Mouse (Mus musculus) olfactory bulb, adult 2 months (tissue): ENCODE measurements around the gene Anxa6. TPM values are rescaled to one million over a fixed set of nuclear protein-coding genes. Genes with fewer than 3 reads are reported as not detected.
A peak's percentile ranks its signal among the peaks of the same experiment; 100 is the strongest.

ENCODE experiments used
- H3K27ac ChIP-seq: fragments of 200-500 bp; 2 replicates; pipeline ENCODE4 v1.5.1; 2012; ENCODE audit warnings: low read depth, low read length; ENCODE audit not compliant: insufficient read depth
- H3K4me1 ChIP-seq: fragments of 200-500 bp; 2 replicates; pipeline ENCODE4 v1.6.1; 2012; ENCODE audit warnings: low read length; ENCODE audit not compliant: control insufficient read depth, insufficient read depth
- H3K4me3 ChIP-seq: fragments of 200-500 bp; 2 replicates; pipeline ENCODE4 v1.5.1; 2012; ENCODE audit warnings: mild to moderate bottlenecking, low read depth, low read length, moderate library complexity; ENCODE audit not compliant: insufficient read depth
- CTCF ChIP-seq: fragments of 200-500 bp; IDR thresholded peaks from 2 replicates; pipeline ENCODE4 v1.5.1; 2012; ENCODE audit warnings: low read depth, mild to moderate bottlenecking, low read length, moderate library complexity; ENCODE audit not compliant: insufficient read depth
- POLR2A ChIP-seq: fragments of 200-500 bp; IDR thresholded peaks from 2 replicates; pipeline ENCODE4 v1.6.1; 2012; ENCODE audit warnings: mild to moderate bottlenecking, low read depth, low read length, moderate library complexity; ENCODE audit not compliant: insufficient read depth
- WGBS: fragments of 180-500 bp; shearing (Covaris S2); methylation state at CpG from one replicate; pipeline ENCODE4 v1.1.7; 2018; 5-methylcytosine and 5-hydroxymethylcytosine counted together
- polyA plus RNA-seq: library from polyadenylated mRNA; stranded (reverse); fragments of >200 nt; gene quantifications from 2 replicates; pipeline ENCODE4 v1.2.4, GENCODE M21; 2012; ENCODE audit warnings: low replicate concordance; ENCODE audit not compliant: missing spikeins, insufficient read depth, insufficient read length

The Anxa6 gene
- polyA plus RNA-seq, 1 experiment, result not detected

DNA sequence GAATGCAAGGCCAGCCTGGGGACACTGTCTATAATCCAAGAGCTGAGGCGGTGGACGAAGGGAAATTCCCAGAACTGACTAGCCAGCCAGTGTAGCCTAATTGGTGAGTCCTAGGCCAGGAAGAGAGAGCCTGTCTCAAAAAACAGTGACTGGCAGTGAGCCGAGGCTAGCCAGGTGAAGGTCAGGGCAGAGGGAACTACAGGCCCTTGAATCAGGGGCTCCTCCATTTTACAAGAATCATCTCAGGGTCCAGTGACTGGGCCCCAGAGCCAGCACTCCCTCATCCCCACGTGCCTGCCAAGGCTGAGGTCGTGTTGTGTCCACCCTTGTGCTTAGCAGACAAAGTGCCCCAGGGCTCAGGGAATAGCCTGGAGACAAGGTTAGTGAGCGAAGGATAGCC, 82.6 kb downstream of the Anxa6 start:
- Histone ChIP-seq H3K4me3 (no peak overlapping the region), H3K27ac (no peak overlapping the region), H3K4me1 (peaks cover 15% of the 10 kb centered on the region)
- WGBS, result 80% methylated on average over 6 of the region's 6 CpGs
- no peak for TF ChIP-seq POLR2A
- no peak for TF ChIP-seq CTCF

- no peak overlapping the region for H3K27ac ChIP-seq
- TF ChIP-seq POLR2A (no peak), CTCF (no peak)
- WGBS, result 80% methylated on average over 1 of the region's 1 CpGs
Observed at GRCm38 (mm10) chr11:54949717-54950116, 83.5 kb downstream of the Anxa6 start.

DNA sequence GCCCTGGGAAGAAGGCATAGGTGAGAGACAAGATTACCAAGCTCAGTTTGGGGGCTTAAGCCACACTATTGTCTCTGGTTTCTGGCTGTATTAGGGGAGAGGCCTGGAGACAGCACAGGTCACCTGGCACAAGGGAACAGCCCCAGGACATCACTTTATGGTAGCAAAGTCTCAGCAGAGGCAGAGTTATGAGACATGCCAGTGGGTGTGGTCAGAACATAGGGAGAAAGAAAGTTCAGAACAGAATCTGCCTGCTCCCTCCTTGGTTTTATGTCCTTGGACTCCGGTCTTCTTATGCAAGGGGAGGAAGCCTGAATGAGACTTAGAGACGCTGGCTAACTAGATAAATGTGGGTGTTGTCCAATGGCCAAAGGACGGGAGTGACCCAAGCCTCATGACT, 88.5 kb downstream of the Anxa6 start:
- WGBS, result 81% methylated on average over 3 of the region's 3 CpGs
- TF ChIP-seq POLR2A (no peak), CTCF (no peak)
- H3K4me3 ChIP-seq, result no peak overlapping the region
- peaks cover 18% of the 10 kb centered on the region for H3K4me1 ChIP-seq
- H3K27ac ChIP-seq, result no peak overlapping the region

More at GRCm38 (mm10) chr11:54949717-54950116, 83.5 kb downstream of the Anxa6 start:
- Histone ChIP-seq H3K4me1 (peaks cover 11% of the 10 kb centered on the region), H3K4me3 (no peak overlapping the region)

DNA sequence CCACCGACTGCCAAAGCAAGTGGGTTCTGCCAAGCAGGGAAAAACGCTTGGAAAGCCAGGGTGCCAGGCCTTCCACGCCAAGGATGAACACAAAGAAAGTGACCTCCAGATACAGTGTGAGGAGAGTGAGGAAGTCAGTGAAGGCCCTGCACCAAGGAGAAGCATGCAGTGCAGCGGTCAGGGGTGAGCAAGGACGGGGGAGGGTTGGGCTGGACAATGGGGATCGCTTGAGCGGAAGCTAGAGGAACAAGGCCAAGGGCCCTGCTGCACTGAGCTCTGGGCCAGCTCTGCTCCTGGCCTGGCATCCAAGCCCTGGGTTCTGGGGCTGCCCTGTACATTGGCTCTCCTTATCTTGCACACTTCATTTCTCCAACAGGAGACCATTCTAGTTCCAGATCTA, 93.2 kb downstream of the Anxa6 start:
- TF ChIP-seq POLR2A (no peak), CTCF (no peak)
- 49% methylated on average over 7 of the region's 7 CpGs for WGBS
- Histone ChIP-seq H3K4me3 (no peak overlapping the region), H3K27ac (no peak overlapping the region), H3K4me1 (peaks cover 25% of the 10 kb centered on the region)

GRCm38 (mm10) chr11:54939501-54939900, 93.7 kb downstream of the Anxa6 start:
- H3K27ac ChIP-seq, result no peak overlapping the region
- TF ChIP-seq POLR2A (no peak), CTCF (no peak)
- 80% methylated on average over 8 of the region's 8 CpGs for WGBS
- no peak overlapping the region for H3K4me3 ChIP-seq
- peaks cover 25% of the 10 kb centered on the region for H3K4me1 ChIP-seq

GRCm38 (mm10) chr11:54936771-54937140, 96.5 kb downstream of the Anxa6 start:
- Histone ChIP-seq H3K4me1 (peaks cover 17% of the 10 kb centered on the region), H3K4me3 (no peak overlapping the region), H3K27ac (no peak overlapping the region)
- 93% methylated on average over 3 of the region's 3 CpGs for WGBS
- TF ChIP-seq CTCF, result no peak

DNA sequence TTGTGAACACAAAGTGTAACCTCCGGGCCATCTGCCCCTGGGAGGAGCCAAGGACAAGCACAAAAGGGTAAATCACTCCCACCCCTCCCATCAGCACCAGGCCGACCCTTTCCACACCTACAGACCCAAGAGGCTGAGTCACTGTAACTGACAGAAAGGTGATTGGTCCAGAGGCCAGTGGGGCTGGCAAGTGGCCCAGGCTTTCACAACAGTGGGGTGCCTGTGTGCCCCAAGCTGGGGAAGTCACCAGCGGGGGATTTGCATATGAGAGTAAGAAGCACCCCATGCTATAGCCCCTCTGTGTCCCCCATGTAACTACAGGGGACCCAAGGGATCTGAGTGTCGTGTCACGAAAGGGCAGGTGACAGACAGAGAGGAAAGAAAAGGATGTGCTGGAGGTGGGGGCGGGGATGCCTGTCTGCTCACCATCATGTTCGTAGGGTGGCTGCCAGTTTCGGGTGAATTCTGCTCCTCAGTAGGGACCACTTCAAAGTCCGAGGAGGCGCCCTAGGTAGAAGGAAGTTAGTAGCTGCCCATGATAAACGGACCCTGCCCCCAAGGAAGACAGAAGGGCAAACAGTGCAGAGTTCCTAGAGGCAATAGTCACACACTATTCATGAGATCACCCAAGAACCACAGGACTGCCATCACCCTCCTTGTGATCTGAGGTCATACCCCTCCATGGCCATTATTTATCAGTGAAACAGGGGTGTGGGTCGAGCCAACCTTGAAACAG, 97.0 kb downstream of the Anxa6 start:
- H3K4me1 ChIP-seq, result peaks cover 17% of the 10 kb centered on the region
- 55% methylated on average over 12 of the region's 12 CpGs for WGBS
- TF ChIP-seq CTCF, result no peak
- no peak for TF ChIP-seq POLR2A
- H3K4me3 ChIP-seq, result no peak overlapping the region
- no peak overlapping the region for H3K27ac ChIP-seq

GRCm38 (mm10) chr11:54934198-54934597, 99.0 kb downstream of the Anxa6 start:
- TF ChIP-seq POLR2A (no peak), CTCF (no peak)
- 0 out of 2 replicates have a peak, but pooled peaks cover 4% of the 10 kb centered on the region for H3K4me1 ChIP-seq
- WGBS, result 98% methylated on average over 7 of the region's 7 CpGs
- H3K27ac ChIP-seq, result no peak overlapping the region
- no peak overlapping the region for H3K4me3 ChIP-seq

GRCm38 (mm10) chr11:54932540-54932939, 100.7 kb downstream of the Anxa6 start:
- TF ChIP-seq CTCF, result 0 out of 2 replicates have a peak, but pooled peaks have one; percentile 12
- no peak for TF ChIP-seq POLR2A
- Histone ChIP-seq H3K27ac (no peak overlapping the region), H3K4me1 (0 out of 2 replicates have a peak, but pooled peaks cover 4% of the 10 kb centered on the region), H3K4me3 (no peak overlapping the region)
- WGBS, result 90% methylated on average over 6 of the region's 6 CpGs
